ENCODE assay signal across 11 mouse cellular contexts in the genomic region with DNA sequence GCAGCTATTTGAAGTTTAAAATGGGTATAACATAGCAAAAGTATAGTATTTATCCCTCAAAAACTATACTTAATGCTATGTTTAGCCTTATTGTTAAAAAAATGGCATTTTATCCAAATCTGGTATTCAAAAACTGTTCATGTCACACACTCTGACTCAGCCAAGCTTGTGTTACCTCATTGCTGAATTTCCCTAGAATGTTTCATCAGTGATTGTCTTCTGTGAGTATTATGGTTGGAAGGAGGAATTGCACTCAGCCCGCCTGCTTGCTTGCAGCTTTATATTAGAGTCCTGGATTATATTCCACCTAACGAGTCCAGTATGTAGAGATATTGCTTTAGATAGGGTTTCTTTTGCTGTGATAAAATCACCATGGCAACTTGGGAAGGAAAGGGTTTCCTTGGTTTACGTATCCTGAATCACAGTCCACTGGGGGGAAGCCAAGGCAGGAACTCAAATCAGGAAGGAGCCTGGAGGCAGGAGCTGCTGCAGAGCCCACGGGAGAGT.
"Had no signal": no experiment of that assay in that cellular context is flagged by ENCODE, and none has a peak within 500 bp of the region (broad histone marks: within the 10 kb centered on the region; RNA-seq: fewer than 3 reads in every experiment).

No protein-coding gene starts in this region.

- DNase-seq: kidney, adult 2 months; kidney, postnatal 25 days; left cerebral cortex, postnatal 4 days; lung, adult 18-20 months; retina, postnatal 1 day; right cerebral cortex, postnatal 25 days; thymus, postnatal 36 days had no signal

- H3K4me2 ChIP-seq: limb, embryonic 13.5 days; midbrain, embryonic 15.5 days; neural tube, embryonic 13.5 days had no signal

- H3K27ac ChIP-seq: limb, embryonic 13.5 days; liver, embryonic 14.5 days; midbrain, embryonic 15.5 days; neural tube, embryonic 13.5 days had no signal

- H3K4me3 ChIP-seq: limb, embryonic 13.5 days; midbrain, embryonic 15.5 days; neural tube, embryonic 13.5 days had no signal

- ATAC-seq: midbrain, embryonic 15.5 days had no signal

- H3K27me3 ChIP-seq: limb, embryonic 13.5 days; midbrain, embryonic 15.5 days; neural tube, embryonic 13.5 days had no signal

- H3K36me3 ChIP-seq: limb, embryonic 13.5 days; midbrain, embryonic 15.5 days; neural tube, embryonic 13.5 days had no signal

- H3K9me3 ChIP-seq: limb, embryonic 13.5 days; midbrain, embryonic 15.5 days; neural tube, embryonic 13.5 days had no signal

- H3K9ac ChIP-seq: limb, embryonic 13.5 days; liver, embryonic 14.5 days; midbrain, embryonic 15.5 days; neural tube, embryonic 13.5 days had no signal
